ENCODE assay signal across 23 mouse cellular contexts in genomic region chr4:100915093-100915492, GRCm38 (mm10).
"Had no signal": no experiment of that assay in that cellular context is flagged by ENCODE, and none has a peak within 500 bp of the region (broad histone marks: within the 10 kb centered on the region; RNA-seq: fewer than 3 reads in every experiment).

No protein-coding gene starts in this region.

- DNase-seq: kidney, postnatal 25 days; layer of hippocampus, adult 9-11 months; liver, postnatal 0 days; lung, embryonic 14.5 days; right cerebral cortex, adult 18-20 months; right cerebral cortex, postnatal 14 days; right cerebral cortex, postnatal 4 days; thymus, adult 2 months; thymus, postnatal 14 days; thymus, postnatal 4 days had no signal

- ATAC-seq: liver, postnatal 0 days; lung, postnatal 0 days; midbrain, embryonic 15.5 days had no signal

- H3K9me3 ChIP-seq: limb, embryonic 10.5 days; limb, embryonic 13.5 days; midbrain, embryonic 12.5 days; midbrain, embryonic 15.5 days; neural tube, embryonic 12.5 days; neural tube, embryonic 15.5 days had no signal

- H3K4me3 ChIP-seq: layer of hippocampus, adult 2 months; limb, embryonic 10.5 days; limb, embryonic 13.5 days; midbrain, embryonic 12.5 days; midbrain, embryonic 15.5 days; neural tube, embryonic 12.5 days; neural tube, embryonic 15.5 days had no signal

- H3K9ac ChIP-seq: limb, embryonic 13.5 days; liver, embryonic 14.5 days; liver, postnatal 0 days; lung, embryonic 14.5 days; midbrain, embryonic 12.5 days; midbrain, embryonic 15.5 days; neural tube, embryonic 12.5 days; neural tube, embryonic 15.5 days had no signal

- H3K27ac ChIP-seq: kidney, postnatal 0 days; layer of hippocampus, adult 2 months; limb, embryonic 10.5 days; limb, embryonic 13.5 days; liver, embryonic 14.5 days; macrophage; midbrain, embryonic 12.5 days; midbrain, embryonic 15.5 days; neural tube, embryonic 12.5 days; neural tube, embryonic 15.5 days; stomach, postnatal 0 days had no signal

- H3K4me2 ChIP-seq: limb, embryonic 13.5 days; liver, embryonic 11.5 days; lung, embryonic 14.5 days; midbrain, embryonic 12.5 days; midbrain, embryonic 15.5 days; neural tube, embryonic 12.5 days; neural tube, embryonic 15.5 days had no signal

- H3K36me3 ChIP-seq: midbrain, embryonic 15.5 days had no signal

- H3K27me3 ChIP-seq: limb, embryonic 13.5 days; midbrain, embryonic 12.5 days; midbrain, embryonic 15.5 days; neural tube, embryonic 12.5 days; neural tube, embryonic 15.5 days had no signal
